Mouse (Mus musculus): ENCODE results near the gene Ywhab. TPM values are rescaled to one million over a fixed set of nuclear protein-coding genes. Genes with fewer than 3 reads are reported as not detected.

Ywhab gene
- polyA plus RNA-seq (2014; fragmentation: Illumina TruSeq; extraction: RNeasy Lipid Tissue Mini Kit (QIAGEN cat#74804); ENCODE audit: insufficient read depth, low read depth, low replicate concordance): 116 TPM

GRCm38 (mm10) chr2:163994654-163994976 is at the start of gene Ywhab:
Gene Ywhab, plus strand, starts transcription at chr2:163994960.

GRCm38 (mm10) chr2:164025150-164025549 is 30.4 kb downstream of the Ywhab start, which contains the start of gene Pabpc1l:
Gene Pabpc1l, plus strand, starts transcription at chr2:164025450.

Other genes with a start within 250 kb of the Ywhab start
- 3.5 TPM for gene Ada, start 244.7 kb upstream of the Ywhab start, polyA plus RNA-seq (2014; fragmentation: Illumina TruSeq; extraction: RNeasy Lipid Tissue Mini Kit (QIAGEN cat#74804); ENCODE audit: insufficient read depth, low read depth, low replicate concordance)
- 44.0 TPM for gene Ccn5, start 174.1 kb upstream of the Ywhab start, polyA plus RNA-seq (2014; fragmentation: Illumina TruSeq; extraction: RNeasy Lipid Tissue Mini Kit (QIAGEN cat#74804); ENCODE audit: insufficient read depth, low read depth, low replicate concordance)
- gene Kcnk15, start 141.3 kb upstream of the Ywhab start, polyA plus RNA-seq (2014; fragmentation: Illumina TruSeq; extraction: RNeasy Lipid Tissue Mini Kit (QIAGEN cat#74804); ENCODE audit: insufficient read depth, low read depth, low replicate concordance): not detected
- 0.11 TPM for gene Rims4, start 76.3 kb upstream of the Ywhab start, polyA plus RNA-seq (2014; fragmentation: Illumina TruSeq; extraction: RNeasy Lipid Tissue Mini Kit (QIAGEN cat#74804); ENCODE audit: insufficient read depth, low read depth, low replicate concordance)
- gene Pabpc1l, start 30.5 kb downstream of the Ywhab start, polyA plus RNA-seq (2014; fragmentation: Illumina TruSeq; extraction: RNeasy Lipid Tissue Mini Kit (QIAGEN cat#74804); ENCODE audit: insufficient read depth, low read depth, low replicate concordance): 0.37 TPM
- gene Stk4, start 75.4 kb downstream of the Ywhab start, polyA plus RNA-seq (2014; fragmentation: Illumina TruSeq; extraction: RNeasy Lipid Tissue Mini Kit (QIAGEN cat#74804); ENCODE audit: insufficient read depth, low read depth, low replicate concordance): 30.1 TPM
- 22.2 TPM for gene Tomm34, start 76.2 kb downstream of the Ywhab start, polyA plus RNA-seq (2014; fragmentation: Illumina TruSeq; extraction: RNeasy Lipid Tissue Mini Kit (QIAGEN cat#74804); ENCODE audit: insufficient read depth, low read depth, low replicate concordance)
- gene Kcns1, start 176.2 kb downstream of the Ywhab start, polyA plus RNA-seq (2014; fragmentation: Illumina TruSeq; extraction: RNeasy Lipid Tissue Mini Kit (QIAGEN cat#74804); ENCODE audit: insufficient read depth, low read depth, low replicate concordance): not detected
- gene Wfdc5, start 187.8 kb downstream of the Ywhab start, polyA plus RNA-seq (2014; fragmentation: Illumina TruSeq; extraction: RNeasy Lipid Tissue Mini Kit (QIAGEN cat#74804); ENCODE audit: insufficient read depth, low read depth, low replicate concordance): not detected
- not detected for gene Wfdc12, start 195.6 kb downstream of the Ywhab start, polyA plus RNA-seq (2014; fragmentation: Illumina TruSeq; extraction: RNeasy Lipid Tissue Mini Kit (QIAGEN cat#74804); ENCODE audit: insufficient read depth, low read depth, low replicate concordance)
- not detected for gene Wfdc15a, start 205.2 kb downstream of the Ywhab start, polyA plus RNA-seq (2014; fragmentation: Illumina TruSeq; extraction: RNeasy Lipid Tissue Mini Kit (QIAGEN cat#74804); ENCODE audit: insufficient read depth, low read depth, low replicate concordance)
- gene Wfdc15b, start 226.7 kb downstream of the Ywhab start, polyA plus RNA-seq (2014; fragmentation: Illumina TruSeq; extraction: RNeasy Lipid Tissue Mini Kit (QIAGEN cat#74804); ENCODE audit: insufficient read depth, low read depth, low replicate concordance): not detected
- gene Svs2, start 243.5 kb downstream of the Ywhab start, polyA plus RNA-seq (2014; fragmentation: Illumina TruSeq; extraction: RNeasy Lipid Tissue Mini Kit (QIAGEN cat#74804); ENCODE audit: insufficient read depth, low read depth, low replicate concordance): not detected

All from lung, adult 10 weeks (tissue).